Mouse (Mus musculus) liver, embryonic 12.5 days (tissue): ENCODE measurements around the gene Spcs2. TPM values are rescaled to one million over a fixed set of nuclear protein-coding genes. Genes with fewer than 3 reads are reported as not detected.
"Not testable (repeated sequence)": the region's sequence is repeated elsewhere in the genome, so short reads cannot be mapped to it uniquely, and the experiment has no call there.

ENCODE experiments used
- ATAC-seq: fragments of 200-750 bp; cut with Nextera tagmentation; 2 replicates; pipeline ENCODE4 v1.8.0; 2017; ENCODE audit warnings: moderate number of reproducible peaks, mild to moderate bottlenecking, moderate library complexity
- H3K27ac ChIP-seq: fragments of 300-500 bp; sonication (generic); 2 replicates; pipeline ENCODE4 v1.5.1; 2016; ENCODE audit warnings: mild to moderate bottlenecking
- H3K27me3 ChIP-seq: fragments of 300-500 bp; sonication (generic); replicated peaks from 2 replicates; pipeline ENCODE4 v1.6.1; 2016; ENCODE audit warnings: mild to moderate bottlenecking, moderate library complexity
- H3K36me3 ChIP-seq: fragments of 300-500 bp; sonication (generic); 2 replicates; pipeline ENCODE4 v1.6.1; 2016; ENCODE audit warnings: mild to moderate bottlenecking, moderate library complexity
- H3K4me1 ChIP-seq: fragments of 300-500 bp; sonication (generic); 2 replicates; pipeline ENCODE4 v1.6.1; 2016
- H3K4me2 ChIP-seq: fragments of 300-500 bp; sonication (generic); 2 replicates; pipeline ENCODE4 v1.6.1; 2016; ENCODE audit warnings: mild to moderate bottlenecking, moderate library complexity
- H3K4me3 ChIP-seq: fragments of 300-500 bp; sonication (generic); 2 replicates; pipeline ENCODE4 v1.5.1; 2016; ENCODE audit warnings: mild to moderate bottlenecking, moderate library complexity
- H3K9ac ChIP-seq: fragments of 300-500 bp; sonication (generic); 2 replicates; pipeline ENCODE4 v1.6.1; 2016; ENCODE audit warnings: mild to moderate bottlenecking, moderate library complexity
- H3K9me3 ChIP-seq: fragments of 300-500 bp; sonication (generic); replicated peaks from 2 replicates; pipeline ENCODE4 v1.6.1; 2016; ENCODE audit warnings: mild to moderate bottlenecking, moderate library complexity
- WGBS: fragments of 180-500 bp; shearing (Covaris S2); methylation state at CpG from one replicate; pipeline ENCODE4 v1.1.7; 2016; ENCODE audit not compliant: insufficient replicate concordance; 5-methylcytosine and 5-hydroxymethylcytosine counted together
- polyA plus RNA-seq: library from polyadenylated mRNA; unstranded; fragments of >200 nt; fragmentation: Nextera tagmentation; extraction: Ambion mirVana; gene quantifications from 2 replicates; pipeline ENCODE4 v1.2.1, GENCODE M21; 2016

The Spcs2 gene
- polyA plus RNA-seq, 1 experiment from 2014 or later, result 216 TPM

DNA sequence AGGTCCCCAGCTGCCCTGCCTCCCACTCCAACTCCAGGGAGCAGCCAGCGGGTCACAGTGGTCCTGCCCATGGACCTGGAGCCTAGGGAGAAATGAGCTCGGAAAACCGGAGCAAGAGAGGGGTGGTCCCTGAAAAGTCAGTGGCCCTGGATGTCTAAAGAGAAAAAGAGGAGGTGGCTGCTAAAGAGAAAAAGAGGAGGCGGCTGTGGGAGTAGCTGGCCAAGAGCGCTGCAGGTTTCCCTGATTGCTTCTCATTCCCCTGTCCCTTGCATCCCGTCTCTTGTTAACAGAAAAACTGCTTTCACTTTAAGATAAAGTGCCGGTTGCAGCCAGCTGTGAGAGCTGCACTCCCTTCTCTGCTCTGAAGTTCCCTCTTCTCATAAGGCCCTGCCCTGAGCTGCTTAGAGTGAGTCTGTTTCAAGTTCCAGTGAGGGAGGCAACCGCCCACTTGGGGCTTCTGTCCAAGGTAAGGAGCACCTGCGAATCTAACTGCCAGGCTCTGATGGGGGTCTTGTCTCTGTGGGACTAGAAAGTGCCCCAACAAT, 45.0 kb downstream of the Spcs2 start:
- Histone ChIP-seq H3K36me3 (peaks cover 42% of the 10 kb centered on the region), H3K4me3 (peak overlapping the region; percentile 23), H3K4me1 (peaks cover 40% of the 10 kb centered on the region), H3K27ac (peak overlapping the region; percentile 58), H3K4me2 (peak overlapping the region; percentile 47), H3K9ac (peak overlapping the region; percentile 27; the same call in 1 of the 2 replicates)
- not testable (repeated sequence) for H3K9me3 ChIP-seq, H3K27me3 ChIP-seq, ATAC-seq
- WGBS, result 20% methylated on average over 9 of the region's 9 CpGs

DNA sequence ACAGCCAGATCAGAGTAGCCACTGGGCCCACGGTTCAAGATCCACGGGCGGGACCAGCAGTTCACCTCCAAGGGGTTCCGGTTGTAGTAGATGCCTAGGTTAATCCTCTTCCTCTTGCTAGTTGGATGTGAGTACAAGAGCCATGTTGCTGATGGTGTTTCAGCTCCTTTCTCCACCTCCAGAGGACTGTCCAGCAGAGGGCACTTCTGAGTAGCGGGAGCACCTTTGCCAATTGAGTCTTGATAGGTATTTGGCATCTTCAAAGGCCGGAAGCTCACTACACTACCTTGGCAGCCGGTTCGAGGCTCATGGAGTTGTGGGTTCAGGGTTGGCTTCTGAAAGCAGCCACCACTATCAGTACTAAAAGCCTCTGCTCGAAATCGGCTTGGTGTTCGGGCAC, 49.9 kb downstream of the Spcs2 start:
- 82% methylated on average over 11 of the region's 11 CpGs for WGBS
- Histone ChIP-seq H3K9ac (no peak overlapping the region), H3K4me3 (no peak overlapping the region), H3K36me3 (peaks cover 66% of the 10 kb centered on the region), H3K27me3 (no peaks in the 10 kb centered on the region), H3K27ac (no peak overlapping the region), H3K4me1 (peaks cover 34% of the 10 kb centered on the region), H3K9me3 (no peaks in the 10 kb centered on the region), H3K4me2 (no peak overlapping the region)
- ATAC-seq, result no peak

DNA sequence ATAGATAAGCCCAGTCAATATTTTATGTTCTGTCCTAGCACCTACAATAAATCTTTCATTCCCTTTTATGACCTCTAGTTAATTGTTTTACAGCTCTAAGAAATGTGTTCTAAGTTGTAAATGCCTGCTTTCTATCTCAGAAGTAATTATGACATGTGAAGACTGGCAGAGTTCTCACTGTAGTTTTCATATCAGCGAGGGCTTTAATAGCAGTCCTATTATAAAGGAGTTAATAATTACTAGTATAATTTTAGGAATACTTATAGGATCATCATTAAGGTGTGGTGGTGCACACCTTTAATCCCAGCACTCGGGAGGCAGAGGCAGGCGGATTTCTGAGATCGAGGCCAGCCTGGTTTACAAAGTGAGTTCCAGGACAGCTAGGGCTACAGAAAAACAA, 51.6 kb downstream of the Spcs2 start:
- ATAC-seq, result no peak
- H3K27ac ChIP-seq, result no peak overlapping the region
- no peak overlapping the region for H3K4me3 ChIP-seq
- peaks cover 27% of the 10 kb centered on the region for H3K4me1 ChIP-seq
- H3K4me2 ChIP-seq, result no peak overlapping the region
- 84% methylated on average over 4 of the region's 4 CpGs for WGBS
- no peak overlapping the region for H3K9ac ChIP-seq
- peaks cover 55% of the 10 kb centered on the region for H3K36me3 ChIP-seq
- no peaks in the 10 kb centered on the region for H3K27me3 ChIP-seq
- H3K9me3 ChIP-seq, result no peaks in the 10 kb centered on the region

DNA sequence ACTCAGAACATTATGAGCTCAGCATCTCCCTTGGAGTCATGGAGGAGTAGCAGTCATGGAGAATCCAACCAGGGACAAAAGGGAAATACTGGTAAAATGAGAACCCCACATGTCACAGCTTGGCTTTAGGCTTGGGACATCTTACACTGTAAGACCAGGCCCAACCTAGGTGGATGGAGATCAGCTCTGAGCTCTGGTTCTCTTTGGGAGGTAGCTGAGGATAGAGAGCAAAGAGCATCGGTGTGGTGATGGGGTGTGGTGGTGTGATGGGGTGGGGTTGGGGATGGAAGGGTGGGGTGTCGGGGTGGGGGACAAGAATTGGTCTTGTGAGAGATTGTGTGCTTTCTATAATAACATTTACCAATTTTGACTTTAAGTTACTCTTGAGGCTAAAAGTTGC, 52.4 kb downstream of the Spcs2 start:
- Histone ChIP-seq H3K4me1 (peaks cover 29% of the 10 kb centered on the region), H3K4me2 (no peak overlapping the region), H3K9ac (no peak overlapping the region), H3K9me3 (no peaks in the 10 kb centered on the region), H3K27me3 (no peaks in the 10 kb centered on the region), H3K27ac (peak overlapping the region; percentile 55; the same call in 1 of the 2 replicates), H3K36me3 (peaks cover 55% of the 10 kb centered on the region), H3K4me3 (no peak overlapping the region)
- no peak for ATAC-seq
- WGBS, result 65% methylated on average over 2 of the region's 2 CpGs

DNA sequence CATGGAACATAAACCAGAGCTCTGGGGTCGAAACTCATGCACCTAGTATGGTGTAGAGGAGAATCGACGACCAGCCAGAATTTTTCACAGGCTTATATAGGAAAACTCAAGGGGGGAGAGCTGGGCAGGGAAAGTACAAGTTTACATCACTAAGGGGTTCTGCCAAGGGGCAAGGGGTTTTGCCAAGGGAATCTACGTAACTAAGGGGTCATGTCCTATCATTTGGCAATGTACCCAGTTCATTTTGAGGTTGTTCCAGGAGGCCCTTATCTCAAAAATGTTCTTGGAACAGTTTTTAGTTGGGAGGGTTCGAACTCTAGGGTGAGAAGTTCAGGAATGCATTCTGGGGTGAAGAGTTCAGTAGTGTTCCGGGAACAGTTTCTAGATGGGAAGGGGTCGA, 56.2 kb downstream of the Spcs2 start:
- not testable (repeated sequence) for ATAC-seq, H3K4me3 ChIP-seq, H3K27me3 ChIP-seq, H3K9ac ChIP-seq, H3K4me2 ChIP-seq, H3K9me3 ChIP-seq, H3K27ac ChIP-seq
- WGBS, result 66% methylated on average over 7 of the region's 7 CpGs
- Histone ChIP-seq H3K36me3 (peaks cover 24% of the 10 kb centered on the region), H3K4me1 (peaks cover 58% of the 10 kb centered on the region)

DNA sequence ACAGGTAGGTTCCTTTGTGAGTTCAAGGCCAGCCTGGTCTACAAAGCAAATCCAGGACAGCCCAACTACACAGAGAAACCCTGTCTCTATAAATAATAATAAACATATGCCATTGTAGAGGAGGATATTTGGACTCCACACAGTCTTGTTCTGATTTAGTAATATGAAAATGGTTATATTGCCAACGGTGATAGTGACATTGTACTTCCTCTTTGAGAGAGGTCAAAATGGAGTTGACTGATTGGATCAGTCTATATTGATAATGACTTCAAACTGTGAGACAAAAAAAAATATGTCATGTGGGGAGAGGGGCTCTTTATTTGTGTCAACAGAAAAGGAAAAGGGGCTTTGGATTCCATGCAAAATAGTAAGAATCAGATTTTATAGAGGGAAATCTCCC, 57.9 kb downstream of the Spcs2 start:
- H3K9me3 ChIP-seq, result no peaks in the 10 kb centered on the region
- H3K4me3 ChIP-seq, result no peak overlapping the region
- 57% methylated on average over 1 of the region's 1 CpGs for WGBS
- H3K27ac ChIP-seq, result no peak overlapping the region
- H3K4me2 ChIP-seq, result no peak overlapping the region
- peaks cover 48% of the 10 kb centered on the region for H3K4me1 ChIP-seq
- ATAC-seq, result no peak
- peaks cover 19% of the 10 kb centered on the region for H3K27me3 ChIP-seq
- peaks cover 10% of the 10 kb centered on the region; the same call in 1 of the 2 replicates for H3K36me3 ChIP-seq
- H3K9ac ChIP-seq, result no peak overlapping the region

DNA sequence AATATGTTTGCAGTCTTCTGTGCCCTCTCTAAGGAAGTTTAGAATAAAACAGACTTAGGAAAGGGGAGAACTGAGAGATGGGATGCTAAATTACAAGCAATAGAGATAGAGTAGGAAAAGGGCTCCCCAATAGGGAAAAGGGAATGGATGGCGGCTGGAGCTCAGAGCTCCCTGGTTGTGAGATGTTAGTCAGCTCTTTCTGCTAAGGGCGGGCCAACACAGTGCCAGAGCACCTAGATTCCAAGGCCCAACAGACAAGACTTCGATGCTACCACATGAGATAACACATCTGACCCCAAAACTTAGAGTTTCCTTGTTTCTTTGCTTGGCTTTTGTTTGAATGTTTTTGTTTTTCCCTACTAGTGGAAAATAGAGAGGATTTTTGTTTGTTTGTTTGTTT, 59.2 kb downstream of the Spcs2 start:
- Histone ChIP-seq H3K27me3 (peaks cover 30% of the 10 kb centered on the region), H3K4me1 (peaks cover 55% of the 10 kb centered on the region), H3K27ac (peak overlapping the region; percentile 85), H3K4me2 (peak overlapping the region; percentile 61)
- H3K9ac ChIP-seq, H3K9me3 ChIP-seq, H3K4me3 ChIP-seq, H3K36me3 ChIP-seq: not testable (repeated sequence)
- peak; percentile 83 for ATAC-seq
- WGBS, result 47% methylated on average over 3 of the region's 3 CpGs

DNA sequence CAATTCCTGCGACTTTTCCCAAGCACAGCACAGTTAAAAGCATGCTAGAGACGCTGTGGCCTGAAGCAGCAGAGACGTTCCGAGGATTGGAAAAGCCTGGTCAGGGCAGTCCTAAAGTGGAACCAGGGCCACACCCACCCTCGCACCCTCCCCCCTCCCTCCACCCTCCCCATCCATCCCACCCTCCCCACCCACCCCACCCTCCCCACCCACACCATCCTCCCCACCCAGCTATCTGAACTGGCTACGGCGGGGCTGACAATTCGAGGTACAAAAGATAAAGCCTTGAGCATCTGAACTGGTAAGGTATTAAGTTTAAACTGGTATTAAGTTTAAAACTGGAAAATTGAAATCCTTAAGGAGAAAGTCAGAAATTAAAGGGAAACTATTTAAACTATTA, 59.7 kb downstream of the Spcs2 start:
- Histone ChIP-seq H3K36me3 (no peaks in the 10 kb centered on the region), H3K9me3 (no peaks in the 10 kb centered on the region), H3K9ac (peak overlapping the region; percentile 22; the same call in 1 of the 2 replicates), H3K27ac (peak overlapping the region; percentile 85), H3K4me3 (0 out of 2 replicates have a peak overlapping the region, but pooled peaks have one; percentile 4), H3K4me2 (peak overlapping the region; percentile 61), H3K4me1 (peaks cover 58% of the 10 kb centered on the region), H3K27me3 (peaks cover 32% of the 10 kb centered on the region)
- WGBS, result 31% methylated on average over 8 of the region's 8 CpGs
- peak; percentile 87 for ATAC-seq

DNA sequence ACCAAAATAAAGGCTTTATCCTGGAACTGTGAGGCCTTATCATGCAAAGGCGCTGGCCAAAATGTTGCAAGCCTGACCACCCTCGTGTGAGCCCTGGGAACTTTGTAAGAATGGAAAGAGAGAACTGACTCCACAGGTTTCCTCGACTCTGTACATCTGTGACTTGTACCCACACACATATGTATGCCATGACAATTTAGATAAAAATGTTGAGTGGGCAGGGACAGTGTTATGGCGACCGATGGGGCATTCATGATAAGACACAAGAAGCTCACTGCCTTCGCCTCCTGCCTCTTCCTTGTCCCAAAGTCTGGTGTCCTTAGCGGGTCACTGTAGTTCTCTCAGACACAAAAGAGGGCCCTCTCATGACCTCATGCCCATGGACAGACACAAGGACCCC, 64.1 kb downstream of the Spcs2 start:
- Histone ChIP-seq H3K4me2 (peak overlapping the region; percentile 25), H3K27me3 (peaks cover 64% of the 10 kb centered on the region), H3K9ac (peak overlapping the region; percentile 31; the same call in 1 of the 2 replicates), H3K9me3 (no peaks in the 10 kb centered on the region), H3K4me1 (peaks cover 43% of the 10 kb centered on the region), H3K27ac (peak overlapping the region; percentile 56; the same call in 1 of the 2 replicates), H3K36me3 (no peaks in the 10 kb centered on the region), H3K4me3 (no peak overlapping the region)
- ATAC-seq, result peak; percentile 63; the same call in 1 of the 2 replicates
- 42% methylated on average over 7 of the region's 7 CpGs for WGBS

DNA sequence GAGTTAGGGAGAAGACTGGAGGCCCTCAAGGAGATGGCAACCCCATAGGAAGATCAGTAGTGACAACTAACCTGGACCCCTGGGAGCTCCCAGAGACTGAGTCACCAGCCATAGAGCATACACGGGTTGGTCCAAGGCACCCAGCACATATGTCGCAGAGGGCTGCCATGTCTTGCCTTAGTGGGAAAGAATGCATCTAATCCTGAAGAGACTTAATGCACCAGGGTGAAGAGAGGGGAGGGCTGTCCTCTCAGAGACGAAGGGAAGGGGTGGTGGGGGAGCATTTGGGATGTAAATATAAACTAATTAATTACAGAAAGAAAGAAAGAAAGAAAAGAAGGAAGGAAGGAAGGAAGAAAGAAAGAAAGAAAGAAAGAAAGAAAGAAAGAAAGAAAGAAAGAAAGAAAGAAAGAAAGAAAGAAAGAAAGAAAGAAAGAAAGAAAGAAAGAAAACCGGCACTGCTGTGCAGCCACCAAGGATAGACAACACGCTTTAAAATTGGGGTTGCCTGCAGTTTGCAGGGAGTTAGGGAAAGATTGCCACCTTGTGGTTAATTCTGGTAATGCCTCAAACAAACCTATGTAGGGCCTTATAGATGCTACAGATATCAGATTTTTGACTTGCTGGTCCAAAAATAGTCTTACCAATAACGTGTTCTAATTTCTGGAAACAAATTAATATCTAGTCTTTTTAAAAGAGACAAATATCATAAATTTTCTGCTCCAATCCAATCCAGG, 65.2 kb downstream of the Spcs2 start:
- peaks cover 32% of the 10 kb centered on the region for H3K4me1 ChIP-seq
- H3K9me3 ChIP-seq, result no peaks in the 10 kb centered on the region
- H3K9ac ChIP-seq, result no peak overlapping the region
- H3K27me3 ChIP-seq, result peaks cover 66% of the 10 kb centered on the region
- no peak overlapping the region for H3K4me2 ChIP-seq
- peak; percentile 55; the same call in 1 of the 2 replicates for ATAC-seq
- 33% methylated on average over 6 of the region's 6 CpGs for WGBS
- H3K27ac ChIP-seq, result no peak overlapping the region
- no peaks in the 10 kb centered on the region for H3K36me3 ChIP-seq
- H3K4me3 ChIP-seq, result no peak overlapping the region

DNA sequence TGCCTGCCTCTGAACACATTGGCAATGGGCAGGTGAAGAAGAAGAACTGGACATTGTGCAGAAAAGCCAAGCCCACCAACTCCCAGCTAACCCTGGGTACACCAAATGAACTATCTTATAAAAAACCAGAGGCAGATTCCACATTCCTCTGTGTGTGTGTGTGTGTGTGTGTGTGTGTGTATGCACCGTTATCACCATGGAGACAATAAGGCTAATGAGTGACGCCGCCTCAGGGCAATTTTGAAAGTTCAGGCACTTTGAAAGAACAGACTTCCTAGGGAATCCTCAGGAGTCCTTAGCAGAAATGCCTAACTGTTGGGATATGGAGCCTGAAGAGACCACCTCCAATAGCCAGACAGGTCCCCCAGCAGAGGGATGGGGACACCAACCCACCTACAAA, 66.0 kb downstream of the Spcs2 start:
- no peaks in the 10 kb centered on the region for H3K36me3 ChIP-seq
- no peak overlapping the region for H3K27ac ChIP-seq
- no peak for ATAC-seq
- H3K27me3 ChIP-seq, result peaks cover 70% of the 10 kb centered on the region
- no peak overlapping the region for H3K9ac ChIP-seq
- H3K4me2 ChIP-seq, result no peak overlapping the region
- WGBS, result 91% methylated on average over 3 of the region's 3 CpGs
- H3K9me3 ChIP-seq, result no peaks in the 10 kb centered on the region
- H3K4me3 ChIP-seq, result no peak overlapping the region
- H3K4me1 ChIP-seq, result peaks cover 24% of the 10 kb centered on the region

DNA sequence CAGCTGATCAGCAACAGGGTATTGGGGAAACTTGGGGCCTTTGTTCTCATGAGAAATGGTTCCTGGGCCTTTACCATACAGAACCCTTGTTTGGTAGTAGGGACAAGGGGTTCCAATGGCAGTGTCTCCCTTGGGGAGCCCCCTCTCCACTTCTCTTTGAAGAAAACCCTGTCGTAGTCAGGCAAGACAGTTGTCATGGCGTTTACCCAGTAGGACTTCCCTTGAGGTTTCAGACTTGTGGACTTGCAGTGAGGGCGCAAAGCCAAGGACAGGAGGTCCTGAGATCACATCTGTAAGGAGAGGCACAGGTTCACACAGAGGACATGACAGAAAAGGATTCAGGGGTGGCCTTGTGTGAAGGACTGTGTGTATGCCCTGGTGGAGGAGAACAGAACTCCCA, 66.8 kb downstream of the Spcs2 start:
- ATAC-seq, result no peak
- 65% methylated on average over 3 of the region's 3 CpGs for WGBS
- Histone ChIP-seq H3K27ac (no peak overlapping the region), H3K36me3 (no peaks in the 10 kb centered on the region), H3K9ac (no peak overlapping the region), H3K4me3 (no peak overlapping the region), H3K9me3 (no peaks in the 10 kb centered on the region), H3K4me1 (peaks cover 24% of the 10 kb centered on the region), H3K4me2 (no peak overlapping the region), H3K27me3 (peaks cover 63% of the 10 kb centered on the region)
